Mouse (Mus musculus) 3134 (cell line): ENCODE data around the gene Syne4.

Experiments
- DNase-seq: peaks from one replicate; pipeline ENCODE4 v3.0.0-alpha.2; 2011; ENCODE audit warnings: low spot score; ENCODE audit not compliant: insufficient read length; ENCODE audit errors: extremely low read depth

Syne4 gene

GRCm38 (mm10) chr7:30314721-30315155 lies at the start of gene Syne4:
Gene Syne4 (plus strand): TSS chr7:30314807.
- no peak for DNase-seq

DNA sequence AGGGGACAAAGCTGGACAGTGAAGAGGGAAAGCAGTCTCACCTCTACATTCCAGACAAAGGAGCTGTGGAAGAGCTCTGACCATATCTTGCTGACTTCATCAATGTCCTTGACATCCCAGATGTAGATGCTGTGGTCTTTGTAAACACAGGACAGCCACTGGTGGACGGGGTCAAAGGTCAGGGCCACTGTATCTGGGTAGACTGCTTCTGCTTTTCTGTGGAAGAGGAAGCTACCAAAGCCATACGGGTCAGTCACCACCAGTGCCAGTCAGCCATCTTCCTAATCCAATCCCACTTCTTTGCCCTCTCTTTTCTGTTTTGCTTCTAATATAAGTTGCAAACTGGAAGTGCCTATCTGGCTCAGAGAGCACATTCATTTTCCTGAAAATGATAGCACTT lies 49.6 kb upstream of the Syne4 start:
- DNase-seq = no peak

GRCm38 (mm10) chr7:30265531-30265930 lies 49.1 kb upstream of the Syne4 start:
- DNase-seq = no peak

DNA sequence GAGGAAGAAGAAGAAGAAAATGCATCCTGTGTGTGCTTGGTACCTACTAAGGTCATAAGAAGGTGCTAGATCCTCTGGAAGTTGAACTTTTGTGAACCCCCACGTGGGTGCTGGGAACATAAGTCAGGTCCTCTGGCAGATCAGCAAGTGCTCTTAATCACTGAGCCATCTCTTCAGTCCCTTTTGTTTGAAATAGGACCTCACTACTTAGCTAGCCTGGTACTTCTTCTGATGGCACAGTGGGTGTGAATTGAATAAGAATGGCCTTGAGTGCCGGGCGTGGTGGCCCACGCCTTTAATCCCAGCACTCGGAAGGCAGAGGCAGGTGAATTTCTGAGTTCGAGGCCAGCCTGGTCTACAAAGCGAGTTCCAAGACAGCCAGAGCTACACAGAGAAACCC lies 48.7 kb upstream of the Syne4 start:
- no peak for DNase-seq

DNA sequence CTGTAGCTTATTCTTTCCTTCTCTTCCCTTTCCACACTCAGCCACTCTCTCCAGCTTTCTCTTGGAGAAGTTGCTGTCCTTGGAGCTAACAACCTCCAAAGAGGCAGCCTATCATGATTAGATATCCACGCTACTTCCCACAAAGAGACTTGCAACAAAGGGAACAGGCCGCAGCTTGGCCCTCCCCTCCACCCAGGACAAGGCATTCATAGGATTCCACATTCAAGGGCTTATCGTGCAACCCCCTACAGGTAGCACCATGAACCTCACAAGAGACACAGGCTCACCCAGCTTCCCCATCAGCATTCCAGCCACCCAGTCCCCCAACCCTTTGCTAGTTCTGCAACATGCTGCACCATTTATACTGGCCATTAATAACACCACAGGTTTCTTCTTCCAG lies 47.8 kb upstream of the Syne4 start:
- no peak for DNase-seq

DNA sequence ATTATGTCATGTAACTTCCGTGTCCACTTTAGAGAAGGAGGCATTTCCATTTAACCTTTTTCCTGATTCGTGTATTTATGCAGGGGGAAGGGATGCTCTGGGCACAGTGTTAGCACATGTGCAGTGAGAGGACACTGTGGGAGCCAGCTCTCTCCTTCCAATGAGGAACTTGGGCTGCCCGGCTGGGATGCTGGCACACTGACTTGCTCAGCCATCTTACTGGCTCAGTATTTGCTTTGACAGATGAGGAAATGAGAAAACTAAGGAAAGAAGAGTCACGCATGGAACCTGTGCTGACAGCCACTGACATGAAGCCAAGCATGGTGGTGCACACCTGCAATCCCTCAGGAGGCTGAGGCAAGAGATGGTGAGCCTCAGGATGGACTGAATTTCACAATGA lies 45.0 kb upstream of the Syne4 start:
- no peak for DNase-seq

DNA sequence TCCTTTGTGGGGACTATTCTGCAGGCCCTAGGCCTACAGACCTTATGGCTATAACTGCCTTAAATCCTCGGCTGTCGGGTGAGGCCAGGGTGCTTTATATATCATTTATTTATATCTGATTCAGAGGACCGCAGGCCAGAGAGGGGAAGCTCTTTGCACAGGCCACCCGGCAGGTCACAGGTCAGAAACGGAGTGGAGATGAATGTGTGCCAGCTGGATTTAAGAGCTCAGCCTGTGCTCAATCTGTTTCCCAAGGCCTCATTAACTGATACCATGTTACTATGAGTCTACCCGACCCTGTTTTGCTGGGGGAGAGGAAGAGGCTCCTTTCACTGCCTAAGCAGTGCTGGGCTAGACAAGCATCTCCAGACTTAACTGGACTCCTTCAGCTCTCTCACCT lies 40.2 kb upstream of the Syne4 start:
- no peak for DNase-seq

DNA sequence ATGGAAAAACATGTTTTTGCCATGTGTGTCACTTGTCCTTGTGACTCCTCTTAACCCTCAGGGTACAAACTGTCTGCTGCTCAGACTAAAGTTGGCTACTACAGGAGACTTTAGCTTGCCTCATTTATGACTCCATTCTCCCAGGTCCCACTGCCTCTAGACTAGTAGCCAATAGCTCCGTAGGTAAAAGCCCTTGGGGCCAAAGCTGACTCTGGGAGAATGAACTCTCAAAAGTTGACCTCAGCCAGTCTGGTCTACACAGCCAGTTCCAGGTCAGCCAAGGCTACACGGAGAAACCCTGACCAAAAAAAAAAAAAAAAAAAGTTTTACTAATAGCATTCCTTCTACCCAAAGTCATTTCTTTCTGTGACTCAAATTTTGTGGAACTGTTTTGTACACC lies 35.7 kb upstream of the Syne4 start:
- DNase-seq = no peak

GRCm38 (mm10) chr7:30279536-30279935 lies 35.1 kb upstream of the Syne4 start:
- no peak for DNase-seq

DNA sequence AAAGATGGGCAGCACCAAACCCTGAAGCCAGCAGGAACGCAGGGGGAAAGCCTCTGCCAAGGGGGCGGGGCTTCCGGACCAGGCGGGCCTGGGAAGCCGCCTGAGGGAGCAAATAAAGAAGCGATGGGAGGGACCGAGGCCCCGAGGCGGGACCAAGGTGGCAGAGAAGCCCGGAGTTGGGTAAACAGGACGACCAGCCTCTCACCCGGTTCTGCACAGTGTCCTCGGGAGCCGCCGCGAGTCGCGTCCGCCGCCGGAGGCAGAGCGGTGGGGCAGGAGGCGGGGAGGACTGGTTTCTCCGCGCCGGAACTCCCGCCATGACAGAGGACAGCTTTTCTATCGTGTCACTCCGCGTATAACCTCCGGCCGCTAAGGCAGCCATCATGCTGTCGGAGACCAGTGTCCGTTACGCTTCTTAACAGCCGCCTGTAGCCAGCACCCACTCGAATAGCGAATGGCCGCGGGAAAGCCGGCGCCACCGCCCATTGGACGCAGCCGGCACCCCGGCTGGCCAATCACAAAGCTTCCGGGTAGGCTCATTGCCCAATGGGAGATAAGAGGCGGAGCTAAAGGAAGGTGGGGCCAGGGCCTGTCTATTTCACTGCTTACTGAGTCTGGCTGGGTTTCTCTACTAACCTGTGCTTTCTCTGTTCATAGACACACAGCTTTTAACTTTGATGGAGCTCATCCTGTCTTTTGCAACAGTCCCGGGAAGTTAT lies 34.5 kb upstream of the Syne4 start, which contains the start of the genes Thap8 and Wdr62:
Gene Thap8, plus strand, starts transcription at position 144 of the 719 bp plus-strand sequence.
Gene Wdr62, minus strand, starts transcription at position 469 of the 719 bp plus-strand sequence.
- DNase-seq = peak; percentile 94

GRCm38 (mm10) chr7:30280670-30281138 lies 33.9 kb upstream of the Syne4 start:
- peak; percentile 88 for DNase-seq

GRCm38 (mm10) chr7:30281522-30281921 lies 33.1 kb upstream of the Syne4 start:
- no peak for DNase-seq

GRCm38 (mm10) chr7:30282740-30283139 lies 31.9 kb upstream of the Syne4 start:
- no peak for DNase-seq

DNA sequence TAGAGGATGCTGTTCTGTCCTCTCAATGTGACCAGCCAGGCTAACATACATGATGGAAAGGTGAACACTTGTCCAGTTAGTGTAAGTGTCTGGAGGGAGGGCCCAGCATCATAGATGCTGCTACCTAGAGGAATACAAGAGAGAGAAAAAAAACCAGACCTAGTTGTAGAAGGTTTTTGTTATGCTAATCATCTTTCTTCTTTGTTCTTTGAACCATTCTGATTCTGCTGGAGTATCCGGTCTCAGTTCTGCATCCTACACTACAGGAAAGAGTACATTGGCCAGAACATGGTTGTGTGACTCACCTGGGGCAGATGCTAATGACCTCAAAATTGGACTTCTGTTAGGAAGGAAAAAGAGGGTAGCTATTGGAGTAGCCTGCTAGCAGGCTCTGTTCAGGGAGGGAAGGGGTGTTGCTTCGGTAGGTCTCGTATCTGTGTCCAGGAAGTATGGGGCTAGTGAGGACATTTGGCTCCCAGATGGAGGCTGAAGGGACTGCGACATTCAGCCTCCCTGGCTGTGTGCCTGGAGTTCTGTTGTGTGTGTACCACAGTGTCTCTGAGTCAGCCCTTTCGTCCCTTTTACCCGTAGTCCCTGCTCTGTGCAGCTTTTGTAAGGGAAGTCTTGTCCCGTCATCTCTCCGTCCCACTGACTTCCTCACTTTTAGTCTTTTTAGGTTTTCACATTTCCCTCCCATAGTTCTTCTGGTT lies 27.8 kb upstream of the Syne4 start:
- peak; percentile 46 for DNase-seq

- no peak for DNase-seq
Measured at GRCm38 (mm10) chr7:30288046-30288445, 26.6 kb upstream of the Syne4 start.

GRCm38 (mm10) chr7:30289071-30289713 lies 25.4 kb upstream of the Syne4 start:
- no peak for DNase-seq

DNA sequence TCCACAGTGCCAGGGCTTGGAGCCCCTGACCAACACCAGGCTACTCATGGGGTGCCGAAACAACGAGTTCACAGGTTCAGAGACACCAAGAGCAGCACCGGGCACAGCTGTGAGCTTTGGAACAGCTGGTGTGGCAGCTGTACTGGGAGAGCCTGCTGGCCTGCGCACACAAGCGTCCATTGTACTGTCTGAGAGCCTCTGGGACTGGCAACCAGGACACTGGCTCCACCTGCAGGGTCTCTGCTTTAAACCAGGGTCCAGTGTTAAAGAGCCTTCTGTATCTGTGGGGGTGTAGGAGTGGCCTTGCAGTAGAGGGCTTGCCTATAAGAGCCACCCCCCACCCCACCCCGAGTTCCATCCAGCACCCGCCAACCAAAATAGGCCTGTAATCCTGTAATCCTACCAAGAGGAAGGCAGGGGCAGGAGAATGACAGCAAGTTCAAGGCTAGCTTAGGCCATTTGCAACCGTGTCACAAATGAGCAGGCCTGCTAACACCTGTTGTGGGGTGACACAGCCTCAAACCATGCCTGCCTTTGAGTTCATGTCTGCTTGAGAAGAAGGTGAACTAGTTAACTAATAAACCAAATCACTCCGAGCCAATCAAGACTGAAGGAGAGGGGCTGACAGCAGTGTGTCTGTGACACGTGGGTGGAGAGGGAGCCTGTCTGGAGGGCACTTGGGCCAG lies 24.8 kb upstream of the Syne4 start:
- DNase-seq = no peak

- no peak for DNase-seq
Measured at GRCm38 (mm10) chr7:30291215-30292131, 23.1 kb upstream of the Syne4 start, which contains the start of gene Clip3. Gene Clip3 (plus strand): TSS chr7:30291728.

- no peak for DNase-seq
Measured at GRCm38 (mm10) chr7:30293795-30294194, 20.8 kb upstream of the Syne4 start.

GRCm38 (mm10) chr7:30294296-30294695 lies 20.3 kb upstream of the Syne4 start:
- DNase-seq = no peak
